Mouse (Mus musculus) duodenum, adult 2 months (tissue): ENCODE data around the gene Rab29. TPM values are rescaled to one million over a fixed set of nuclear protein-coding genes. Genes with fewer than 3 reads are reported as not detected.

Source experiments
- polyA plus RNA-seq: library from polyadenylated mRNA; depleted of rRNA; stranded (reverse); fragments of >200 nt; gene quantifications from 2 replicates; pipeline ENCODE4 v1.2.3, GENCODE M21; 2012; ENCODE audit warnings: low replicate concordance; rRNA removed

Gene Rab29
- polyA plus RNA-seq = 10.4 and 13.6 TPM in 2 replicates

GRCm38 (mm10) chr1:131867093-131867945 is at the start of gene Rab29:
TSS of gene Rab29 (plus strand) at chr1:131867224.

GRCm38 (mm10) chr1:131827207-131827786 is 39.7 kb upstream of the Rab29 start, which contains the start of gene Slc41a1:
TSS of gene Slc41a1 (plus strand) at chr1:131827493.

GRCm38 (mm10) chr1:131910001-131910648 is 43.1 kb downstream of the Rab29 start, which contains the start of gene Nucks1:
TSS of gene Nucks1 (plus strand) at chr1:131910534.

Other genes with a start within 250 kb of the Rab29 start
- gene Ctse, start 228.9 kb upstream of the Rab29 start, polyA plus RNA-seq = 1.7 and 187 TPM in 2 replicates
- 0.62 and 1.3 TPM in 2 replicates for gene Rab7b, start 178.5 kb upstream of the Rab29 start, polyA plus RNA-seq
- 1.8 TPM in 1 of 2 replicates, not detected in the other for gene Slc26a9, start 123.2 kb upstream of the Rab29 start, polyA plus RNA-seq
- gene Pm20d1, start 69.8 kb upstream of the Rab29 start, polyA plus RNA-seq = 7.7 and 12.8 TPM in 2 replicates
- 8.0 and 15.5 TPM in 2 replicates for gene Slc41a1, start 39.7 kb upstream of the Rab29 start, polyA plus RNA-seq
- 1.3 and 1.4 TPM in 2 replicates for gene Nucks1, start 43.3 kb downstream of the Rab29 start, polyA plus RNA-seq
- gene Slc45a3, start 95.7 kb downstream of the Rab29 start, polyA plus RNA-seq = 2.1 and 12.5 TPM in 2 replicates
- gene Elk4, start 140.4 kb downstream of the Rab29 start, polyA plus RNA-seq = 7.6 and 11.7 TPM in 2 replicates
- gene Mfsd4a, start 200.8 kb downstream of the Rab29 start, polyA plus RNA-seq = 11.2 and 36.9 TPM in 2 replicates